Mouse (Mus musculus): Measurements from ENCODE around the gene Fscn1. TPM values are rescaled to one million over a fixed set of nuclear protein-coding genes. Genes with fewer than 3 reads are reported as not detected.

Gene Fscn1
- polyA plus RNA-seq (2015; fragmentation: Nextera tagmentation; extraction: Ambion mirVana) = 328 TPM in 2 replicates

- Histone ChIP-seq H3K4me3 (replicated peaks) (peak within 1 kb of the TSS; percentile 75), H3K36me3 (no peaks in the 10 kb centered on the region), H3K9ac (peak within 1 kb of the TSS; percentile 86), H3K9me3 (replicated peaks) (no peaks in the 10 kb centered on the region), H3K4me1 (peaks cover 41% of the 10 kb centered on the region), H3K27ac (replicated peaks) (peak within 1 kb of the TSS; percentile 98), H3K27me3 (no peaks in the 10 kb centered on the region), H3K4me2 (replicated peaks) (peak within 1 kb of the TSS; percentile 88)
- ATAC-seq (ENCODE audit: insufficient number of reproducible peaks, low FRiP score, low TSS enrichment, low read depth) = peak; percentile 68
- WGBS = 6% methylated on average over 44 of the region's 44 CpGs
Observed at GRCm38 (mm10) chr5:142959576-142960556, at the start of gene Fscn1. Fscn1 (plus strand) TSS chr5:142960343.

DNA sequence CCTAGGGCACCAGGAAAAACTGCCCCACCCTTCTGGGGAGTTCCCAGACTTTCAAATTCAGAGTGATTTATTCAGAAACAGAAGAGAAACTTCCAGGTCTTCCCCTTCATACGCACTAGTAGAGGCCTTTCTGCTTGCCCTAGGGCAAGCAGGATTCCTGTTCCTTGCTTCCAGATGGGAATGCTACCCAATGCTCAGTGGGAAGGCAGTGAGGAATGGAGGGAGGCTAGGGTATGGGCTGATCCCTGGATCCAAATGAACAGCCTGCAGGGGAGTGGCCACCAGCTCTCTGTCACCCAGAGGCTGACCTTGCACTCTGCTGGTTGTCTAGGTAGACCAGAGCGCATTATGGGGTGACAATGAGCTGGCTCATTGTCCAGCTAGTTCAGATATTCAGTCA is 48.5 kb upstream of the Fscn1 start:
- no peaks in the 10 kb centered on the region for H3K9me3 ChIP-seq (replicated peaks)
- H3K36me3 ChIP-seq = no peaks in the 10 kb centered on the region
- no peak overlapping the region for H3K4me3 ChIP-seq (replicated peaks)
- no peak overlapping the region for H3K27ac ChIP-seq (replicated peaks)
- H3K4me1 ChIP-seq = peaks cover 34% of the 10 kb centered on the region
- 63% methylated on average over 2 of the region's 2 CpGs for WGBS
- no peak overlapping the region for H3K9ac ChIP-seq
- H3K27me3 ChIP-seq = no peaks in the 10 kb centered on the region
- no peak overlapping the region for H3K4me2 ChIP-seq (replicated peaks)
- ATAC-seq (ENCODE audit: insufficient number of reproducible peaks, low FRiP score, low TSS enrichment, low read depth) = no peak

GRCm38 (mm10) chr5:142912320-142912719 is 47.8 kb upstream of the Fscn1 start:
- Histone ChIP-seq H3K27me3 (no peaks in the 10 kb centered on the region), H3K9ac (no peak overlapping the region), H3K4me2 (replicated peaks) (no peak overlapping the region), H3K36me3 (no peaks in the 10 kb centered on the region), H3K4me1 (peaks cover 29% of the 10 kb centered on the region), H3K9me3 (replicated peaks) (no peaks in the 10 kb centered on the region), H3K4me3 (replicated peaks) (no peak overlapping the region), H3K27ac (replicated peaks) (no peak overlapping the region)
- no peak for ATAC-seq (ENCODE audit: insufficient number of reproducible peaks, low FRiP score, low TSS enrichment, low read depth)
- WGBS = 94% methylated on average over 3 of the region's 3 CpGs

- no peaks in the 10 kb centered on the region for H3K9me3 ChIP-seq (replicated peaks)
- no peak overlapping the region for H3K4me3 ChIP-seq (replicated peaks)
- H3K27ac ChIP-seq (replicated peaks) = no peak overlapping the region
- H3K9ac ChIP-seq = no peak overlapping the region
- peaks cover 25% of the 10 kb centered on the region for H3K4me1 ChIP-seq
- 75% methylated on average over 4 of the region's 4 CpGs for WGBS
- no peaks in the 10 kb centered on the region for H3K36me3 ChIP-seq
- H3K27me3 ChIP-seq = no peaks in the 10 kb centered on the region
- ATAC-seq (ENCODE audit: insufficient number of reproducible peaks, low FRiP score, low TSS enrichment, low read depth) = no peak
- no peak overlapping the region for H3K4me2 ChIP-seq (replicated peaks)
Observed at GRCm38 (mm10) chr5:142912739-142913138, 47.4 kb upstream of the Fscn1 start.

- H3K9me3 ChIP-seq (replicated peaks) = no peaks in the 10 kb centered on the region
- no peaks in the 10 kb centered on the region for H3K36me3 ChIP-seq
- no peak for ATAC-seq (ENCODE audit: insufficient number of reproducible peaks, low FRiP score, low TSS enrichment, low read depth)
- no peaks in the 10 kb centered on the region for H3K4me1 ChIP-seq
- H3K27ac ChIP-seq (replicated peaks) = no peak overlapping the region
- H3K4me3 ChIP-seq (replicated peaks) = no peak overlapping the region
- no peak overlapping the region for H3K4me2 ChIP-seq (replicated peaks)
- H3K9ac ChIP-seq = no peak overlapping the region
- 86% methylated on average over 11 of the region's 11 CpGs for WGBS
- no peaks in the 10 kb centered on the region for H3K27me3 ChIP-seq
Observed at GRCm38 (mm10) chr5:142915231-142915630, 44.9 kb upstream of the Fscn1 start.

DNA sequence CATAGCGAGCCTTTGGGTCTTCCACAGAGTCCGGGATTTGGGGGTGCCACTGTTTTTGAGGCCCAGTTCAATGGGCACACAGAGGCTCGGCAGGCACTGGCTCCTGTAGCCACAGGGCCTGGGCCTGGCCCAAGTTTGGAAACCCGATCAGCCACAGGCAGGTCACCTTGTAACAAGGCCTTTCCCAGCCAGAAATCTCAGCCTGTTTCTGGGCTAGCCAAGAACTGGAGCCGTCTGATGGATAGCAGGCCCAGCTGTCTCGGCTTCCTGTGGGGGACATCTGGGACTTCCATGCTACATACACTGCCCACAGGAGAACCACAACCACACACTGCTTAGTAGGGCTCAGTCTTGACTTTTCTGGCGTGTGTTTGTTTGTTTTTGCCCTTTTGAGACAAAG is 43.5 kb upstream of the Fscn1 start:
- Histone ChIP-seq H3K4me1 (peaks cover 11% of the 10 kb centered on the region), H3K27me3 (no peaks in the 10 kb centered on the region), H3K9me3 (replicated peaks) (no peaks in the 10 kb centered on the region), H3K4me2 (replicated peaks) (no peak overlapping the region), H3K9ac (no peak overlapping the region), H3K4me3 (replicated peaks) (no peak overlapping the region), H3K36me3 (no peaks in the 10 kb centered on the region), H3K27ac (replicated peaks) (no peak overlapping the region)
- ATAC-seq (ENCODE audit: insufficient number of reproducible peaks, low FRiP score, low TSS enrichment, low read depth) = no peak
- WGBS = 67% methylated on average over 7 of the region's 7 CpGs

- Histone ChIP-seq H3K27ac (replicated peaks) (no peak overlapping the region), H3K36me3 (no peaks in the 10 kb centered on the region), H3K9ac (no peak overlapping the region), H3K4me1 (peaks cover 14% of the 10 kb centered on the region), H3K27me3 (no peaks in the 10 kb centered on the region), H3K4me2 (replicated peaks) (no peak overlapping the region), H3K4me3 (replicated peaks) (no peak overlapping the region), H3K9me3 (replicated peaks) (no peaks in the 10 kb centered on the region)
- 91% methylated on average over 8 of the region's 8 CpGs for WGBS
- ATAC-seq (ENCODE audit: insufficient number of reproducible peaks, low FRiP score, low TSS enrichment, low read depth) = no peak
Observed at GRCm38 (mm10) chr5:142917402-142917801, 42.7 kb upstream of the Fscn1 start.

DNA sequence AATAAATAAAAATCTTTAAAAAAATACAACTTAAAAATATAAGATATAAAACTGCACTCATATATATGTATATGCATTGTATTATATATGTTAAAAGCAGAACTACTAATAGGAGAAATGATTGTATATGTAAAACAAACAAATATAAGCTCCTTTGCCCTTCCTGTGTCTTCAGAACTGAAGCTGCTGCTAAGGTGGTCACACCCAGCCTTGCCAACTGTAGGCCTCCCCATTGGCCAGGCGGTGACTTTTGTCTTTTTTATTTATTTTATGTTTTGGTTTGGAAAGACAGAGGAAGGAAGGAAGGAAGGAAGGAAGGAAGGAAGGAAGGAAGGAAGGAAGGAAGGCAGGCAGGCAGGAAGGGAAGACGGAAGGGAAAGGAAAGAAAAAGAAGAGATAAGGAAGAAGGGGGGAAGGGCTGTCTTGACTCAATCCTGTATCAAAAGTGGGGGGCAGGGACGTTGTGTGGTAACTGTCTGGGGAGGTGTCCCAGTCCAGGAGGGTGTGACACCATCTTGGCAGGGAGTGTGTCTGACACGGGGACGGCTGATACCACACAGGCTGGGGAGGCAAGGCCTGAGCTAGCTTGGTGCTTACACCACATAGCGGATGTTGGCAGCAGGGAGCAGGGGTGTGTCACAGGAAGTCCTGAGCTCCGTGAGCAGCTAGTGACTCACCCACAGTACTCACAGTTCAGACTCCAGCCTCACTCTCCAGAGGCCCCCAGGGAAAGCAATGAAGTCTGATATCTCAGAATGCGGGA is 39.7 kb upstream of the Fscn1 start:
- 0 out of 2 replicates have a peak overlapping the region, but pooled peaks have one; percentile 55 for H3K27ac ChIP-seq (replicated peaks)
- H3K4me1 ChIP-seq = peaks cover 14% of the 10 kb centered on the region
- H3K27me3 ChIP-seq = no peaks in the 10 kb centered on the region
- H3K9ac ChIP-seq = no peak overlapping the region
- ATAC-seq (ENCODE audit: insufficient number of reproducible peaks, low FRiP score, low TSS enrichment, low read depth) = peak; percentile 79
- no peak overlapping the region for H3K4me3 ChIP-seq (replicated peaks)
- H3K9me3 ChIP-seq (replicated peaks) = no peaks in the 10 kb centered on the region
- 38% methylated on average over 8 of the region's 8 CpGs for WGBS
- no peaks in the 10 kb centered on the region for H3K36me3 ChIP-seq
- H3K4me2 ChIP-seq (replicated peaks) = no peak overlapping the region

GRCm38 (mm10) chr5:142921074-142921459 is 39.1 kb upstream of the Fscn1 start:
- H3K4me1 ChIP-seq = peaks cover 17% of the 10 kb centered on the region
- no peak overlapping the region for H3K9ac ChIP-seq
- ATAC-seq (ENCODE audit: insufficient number of reproducible peaks, low FRiP score, low TSS enrichment, low read depth) = no peak
- WGBS = 58% methylated on average over 6 of the region's 6 CpGs
- no peaks in the 10 kb centered on the region for H3K9me3 ChIP-seq (replicated peaks)
- H3K27ac ChIP-seq (replicated peaks) = 0 out of 2 replicates have a peak overlapping the region, but pooled peaks have one; percentile 55
- no peaks in the 10 kb centered on the region for H3K36me3 ChIP-seq
- no peak overlapping the region for H3K4me3 ChIP-seq (replicated peaks)
- no peaks in the 10 kb centered on the region for H3K27me3 ChIP-seq
- H3K4me2 ChIP-seq (replicated peaks) = no peak overlapping the region

DNA sequence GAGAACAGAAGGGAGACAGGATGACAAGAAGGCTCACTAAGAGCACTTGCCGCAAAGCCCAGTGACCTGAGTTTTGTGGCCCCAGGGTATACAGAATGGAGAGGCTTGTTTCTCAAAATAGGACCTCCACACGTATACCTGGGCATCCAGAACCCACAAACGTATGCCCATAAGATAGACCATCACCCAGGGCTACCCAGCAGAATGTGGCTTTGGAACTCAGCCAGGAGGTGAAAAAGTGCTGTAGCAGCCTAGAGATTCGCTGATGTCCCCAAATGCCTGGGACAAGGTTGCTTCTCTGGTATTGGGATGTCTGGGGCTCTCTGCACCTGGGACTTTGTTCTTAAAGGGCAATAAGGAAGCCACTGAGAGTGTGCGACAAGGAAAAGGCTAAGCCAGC is 37.9 kb upstream of the Fscn1 start:
- ATAC-seq (ENCODE audit: insufficient number of reproducible peaks, low FRiP score, low TSS enrichment, low read depth) = no peak
- no peaks in the 10 kb centered on the region for H3K36me3 ChIP-seq

GRCm38 (mm10) chr5:142923781-142924180 is 36.4 kb upstream of the Fscn1 start:
- Histone ChIP-seq H3K9ac (no peak overlapping the region), H3K4me2 (replicated peaks) (no peak overlapping the region), H3K27me3 (no peaks in the 10 kb centered on the region), H3K27ac (replicated peaks) (no peak overlapping the region), H3K4me3 (replicated peaks) (no peak overlapping the region), H3K4me1 (peaks cover 28% of the 10 kb centered on the region), H3K9me3 (replicated peaks) (no peaks in the 10 kb centered on the region), H3K36me3 (no peaks in the 10 kb centered on the region)
- WGBS = 73% methylated on average over 3 of the region's 3 CpGs
- ATAC-seq (ENCODE audit: insufficient number of reproducible peaks, low FRiP score, low TSS enrichment, low read depth) = no peak

More for the DNA sequence above, 37.9 kb upstream of the Fscn1 start:
- Histone ChIP-seq H3K4me2 (replicated peaks) (no peak overlapping the region), H3K4me1 (peaks cover 24% of the 10 kb centered on the region), H3K4me3 (replicated peaks) (no peak overlapping the region), H3K9ac (no peak overlapping the region), H3K9me3 (replicated peaks) (no peaks in the 10 kb centered on the region), H3K27me3 (no peaks in the 10 kb centered on the region), H3K27ac (replicated peaks) (no peak overlapping the region)
- WGBS = 71% methylated on average over 5 of the region's 5 CpGs
